ENCODE assay signal across 19 mouse cellular contexts in the genomic region with DNA sequence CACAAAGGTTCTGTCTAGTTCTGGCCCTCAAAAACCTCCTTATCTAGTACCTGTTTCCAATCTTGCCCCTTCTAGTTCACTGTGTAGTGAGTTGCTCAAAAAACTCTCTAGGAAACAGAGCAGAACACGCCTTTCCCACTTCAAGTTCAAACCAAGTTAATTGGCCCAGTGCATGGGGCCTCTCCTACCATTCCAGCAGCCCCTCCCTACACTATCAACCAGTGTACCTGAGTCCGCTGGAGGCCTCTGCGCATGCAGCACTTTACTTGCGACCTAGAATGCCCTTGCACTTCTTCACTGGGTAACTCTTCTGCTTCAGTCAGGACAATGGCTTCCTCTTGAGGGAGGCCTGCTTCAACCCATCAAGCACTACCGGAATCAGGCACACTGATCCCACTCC.
A peak's percentile ranks its signal among the peaks of the same experiment; 100 is the strongest.
DNase-seq lines count a peak whose midpoint lies in the region; ATAC-seq and TF ChIP-seq lines count a peak whose summit lies in the region.
"Had no signal": no experiment of that assay in that cellular context is flagged by ENCODE, and none has a peak within 500 bp of the region (broad histone marks: within the 10 kb centered on the region; RNA-seq: fewer than 3 reads in every experiment).

No protein-coding gene starts in this region.

- WGBS in lung, embryonic 16.5 days: 86% methylated on average over 5 of the region's 5 CpGs
- 85% methylated on average over 5 of the region's 5 CpGs for WGBS in intestine, embryonic 15.5 days
- WGBS in intestine, embryonic 16.5 days: 73% methylated on average over 5 of the region's 5 CpGs
- WGBS in small intestine, adult 2 months: 59% methylated on average over 5 of the region's 5 CpGs

- no peaks in the 10 kb centered on the region for H3K4me1 ChIP-seq in lung, embryonic 16.5 days (replicated peaks; ENCODE audit: control insufficient read depth, insufficient read depth, low read length)
- no peaks in the 10 kb centered on the region for H3K4me1 ChIP-seq in intestine, embryonic 15.5 days (replicated peaks)
- no peaks in the 10 kb centered on the region for H3K4me1 ChIP-seq in intestine, embryonic 16.5 days (ENCODE audit: control insufficient read depth, insufficient read depth, low read length)
- H3K4me1 ChIP-seq in small intestine, adult 2 months (ENCODE audit: control insufficient read depth, insufficient read depth, insufficient read length, low read length): peaks cover 20% of the 10 kb centered on the region; the same call in 1 of the 2 replicates
- H3K4me1 ChIP-seq: embryonic facial prominence, embryonic 10.5 days; embryonic facial prominence, embryonic 12.5 days; forebrain, embryonic 13.5 days had no signal

- no peak overlapping the region for H3K9ac ChIP-seq in lung, embryonic 16.5 days (ENCODE audit: low read length)
- no peak overlapping the region for H3K9ac ChIP-seq in intestine, embryonic 15.5 days
- H3K9ac ChIP-seq in intestine, embryonic 16.5 days (ENCODE audit: low read depth, low read length): no peak overlapping the region
- H3K9ac ChIP-seq: embryonic facial prominence, embryonic 12.5 days; forebrain, embryonic 13.5 days; forebrain, embryonic 15.5 days had no signal

- no peak for TF ChIP-seq CTCF in small intestine, adult 2 months (IDR thresholded peaks at IDR 0.05; ENCODE audit: extremely low read depth, insufficient read length, insufficient replicate concordance, low read depth, low read length)

- no peak for TF ChIP-seq POLR2A in small intestine, adult 2 months (IDR thresholded peaks at IDR 0.05; ENCODE audit: low read depth, low read length)

- H3K9me3 ChIP-seq in lung, embryonic 16.5 days (ENCODE audit: control insufficient read depth, low read length): no peaks in the 10 kb centered on the region
- no peaks in the 10 kb centered on the region for H3K9me3 ChIP-seq in intestine, embryonic 15.5 days
- H3K9me3 ChIP-seq in intestine, embryonic 16.5 days (ENCODE audit: control insufficient read depth, low read length): no peaks in the 10 kb centered on the region
- H3K9me3 ChIP-seq: embryonic facial prominence, embryonic 10.5 days; embryonic facial prominence, embryonic 12.5 days; forebrain, embryonic 13.5 days; forebrain, embryonic 15.5 days had no signal

- H3K4me2 ChIP-seq in lung, embryonic 16.5 days (ENCODE audit: low read depth, low read length): no peak overlapping the region
- H3K4me2 ChIP-seq in intestine, embryonic 15.5 days (replicated peaks): no peak overlapping the region
- H3K4me2 ChIP-seq in intestine, embryonic 16.5 days (ENCODE audit: low read depth, low read length): no peak overlapping the region
- H3K4me2 ChIP-seq: embryonic facial prominence, embryonic 12.5 days; forebrain, embryonic 13.5 days; forebrain, embryonic 15.5 days had no signal

- no peak for DNase-seq in lung, adult 18-20 months
- DNase-seq in urinary bladder, postnatal 10 days (ENCODE audit: low spot score): no peak
- no peak for DNase-seq in testis, postnatal 14 days (ENCODE audit: low spot score)
- DNase-seq: adrenal gland, adult 2 months; adrenal gland, postnatal 10 days; adrenal gland, postnatal 25 days; cerebellum, adult 11-12 months; cerebellum, adult 2 months; cerebellum, adult 9-10 months; cerebellum, postnatal 10 days; cerebellum, postnatal 25 days had no signal

- H3K27me3 ChIP-seq in lung, embryonic 16.5 days (ENCODE audit: control insufficient read depth, insufficient read depth, low read depth, low read length): no peaks in the 10 kb centered on the region
- no peaks in the 10 kb centered on the region for H3K27me3 ChIP-seq in intestine, embryonic 15.5 days (replicated peaks)
- no peaks in the 10 kb centered on the region for H3K27me3 ChIP-seq in intestine, embryonic 16.5 days (replicated peaks; ENCODE audit: control insufficient read depth, insufficient read depth, low read length)
- H3K27me3 ChIP-seq in small intestine, adult 2 months (ENCODE audit: control insufficient read depth, insufficient read depth, low read length): no peaks in the 10 kb centered on the region
- H3K27me3 ChIP-seq: embryonic facial prominence, embryonic 12.5 days; forebrain, embryonic 13.5 days; forebrain, embryonic 15.5 days had no signal

- peak; percentile 34; the same call in 1 of the 2 replicates for ATAC-seq in lung, embryonic 16.5 days (ENCODE audit: low read depth)
- ATAC-seq in intestine, embryonic 15.5 days: peak; percentile 83
- peak; percentile 91 for ATAC-seq in intestine, embryonic 16.5 days
- ATAC-seq: forebrain, embryonic 13.5 days; forebrain, embryonic 15.5 days had no signal

- H3K36me3 ChIP-seq in lung, embryonic 16.5 days (ENCODE audit: control insufficient read depth, insufficient read depth, low read length): peaks cover 8% of the 10 kb centered on the region; the same call in 1 of the 2 replicates
- H3K36me3 ChIP-seq in intestine, embryonic 15.5 days: peaks cover 26% of the 10 kb centered on the region
- H3K36me3 ChIP-seq in intestine, embryonic 16.5 days (ENCODE audit: control insufficient read depth, insufficient read depth, low read length): peaks cover 11% of the 10 kb centered on the region
- no peaks in the 10 kb centered on the region; the same call in 1 of the 2 replicates for H3K36me3 ChIP-seq in small intestine, adult 2 months (ENCODE audit: control insufficient read depth, insufficient read depth, low read length)
- H3K36me3 ChIP-seq: forebrain, embryonic 15.5 days had no signal

- no peak overlapping the region for H3K4me3 ChIP-seq in lung, embryonic 16.5 days (ENCODE audit: low read length)
- H3K4me3 ChIP-seq in intestine, embryonic 15.5 days (replicated peaks): no peak overlapping the region
- no peak overlapping the region for H3K4me3 ChIP-seq in intestine, embryonic 16.5 days (ENCODE audit: low read length)
- H3K4me3 ChIP-seq in small intestine, adult 2 months (ENCODE audit: low read depth, low read length): no peak overlapping the region
- H3K4me3 ChIP-seq: embryonic facial prominence, embryonic 10.5 days; embryonic facial prominence, embryonic 12.5 days; forebrain, embryonic 13.5 days; forebrain, embryonic 15.5 days had no signal

- no peak overlapping the region for H3K27ac ChIP-seq in lung, embryonic 16.5 days (ENCODE audit: low read length)
- no peak overlapping the region for H3K27ac ChIP-seq in intestine, embryonic 15.5 days
- no peak overlapping the region for H3K27ac ChIP-seq in intestine, embryonic 16.5 days (ENCODE audit: low read length)
- peak overlapping the region; percentile 35; the same call in 1 of the 2 replicates for H3K27ac ChIP-seq in small intestine, adult 2 months (ENCODE audit: insufficient read depth, low read depth, low read length)
- H3K27ac ChIP-seq: embryonic facial prominence, embryonic 10.5 days; embryonic facial prominence, embryonic 12.5 days; forebrain, embryonic 13.5 days; forebrain, embryonic 15.5 days had no signal

Comparison
In these comparisons a context has a peak if more than half of its experiments do, and no peak if none do; other contexts are left out.
1. ATAC-seq: peak in every context shown above with its lines; median percentile 91 in intestine, embryonic 16.5 days; 83 in intestine, embryonic 15.5 days; 34 in lung, embryonic 16.5 days.